Mouse (Mus musculus): ENCODE measurements around the gene Trim9.

Trim9 gene

GRCm38 (mm10) chr12:70322790-70323189, 24.6 kb downstream of the Trim9 start:
- no peak for DNase-seq

DNA sequence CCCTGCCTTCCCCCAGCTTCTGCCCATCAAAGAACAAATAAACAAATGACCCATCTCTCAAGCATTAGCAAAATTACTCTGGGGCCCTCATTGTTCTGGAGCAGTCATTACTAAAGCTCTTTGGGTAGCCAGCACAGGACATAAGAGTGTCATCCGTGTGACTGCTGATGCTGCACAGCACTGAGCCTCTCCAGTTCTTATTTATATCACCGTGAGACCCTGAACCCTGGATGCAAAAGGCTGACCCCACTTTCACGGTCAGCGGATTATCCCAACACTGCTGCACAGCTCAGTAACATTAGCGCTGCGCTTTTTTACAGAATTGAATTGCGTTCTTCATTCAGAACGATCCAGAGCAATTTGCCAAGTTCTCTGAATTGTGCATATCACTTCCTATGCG, 31.3 kb downstream of the Trim9 start:
- no peak for DNase-seq

GRCm38 (mm10) chr12:70307881-70308280, 39.5 kb downstream of the Trim9 start:
- DNase-seq = no peak

DNA sequence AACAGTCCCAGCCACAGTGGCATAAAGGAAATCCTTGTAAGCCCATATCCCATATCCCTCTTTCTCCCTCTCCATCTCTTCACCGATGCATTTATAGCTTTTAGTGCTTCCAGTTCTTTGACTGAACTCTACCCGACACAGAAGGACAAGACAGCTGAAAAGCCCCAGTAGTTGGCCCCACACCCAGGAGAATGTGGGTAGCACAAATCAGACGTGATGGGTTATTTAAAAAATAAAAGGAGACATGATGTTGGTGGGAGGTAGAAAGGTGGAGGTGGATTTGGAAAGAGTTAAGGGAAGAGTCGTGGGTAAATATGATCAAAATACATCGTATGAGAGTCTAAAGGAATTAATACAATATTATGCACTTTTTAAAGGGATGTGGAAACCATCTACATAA, 40.4 kb downstream of the Trim9 start:
- DNase-seq = no peak

GRCm38 (mm10) chr12:70304014-70304413, 43.4 kb downstream of the Trim9 start:
- DNase-seq = no peak

- DNase-seq = no peak
Observed at GRCm38 (mm10) chr12:70303525-70303924, 43.9 kb downstream of the Trim9 start.

DNA sequence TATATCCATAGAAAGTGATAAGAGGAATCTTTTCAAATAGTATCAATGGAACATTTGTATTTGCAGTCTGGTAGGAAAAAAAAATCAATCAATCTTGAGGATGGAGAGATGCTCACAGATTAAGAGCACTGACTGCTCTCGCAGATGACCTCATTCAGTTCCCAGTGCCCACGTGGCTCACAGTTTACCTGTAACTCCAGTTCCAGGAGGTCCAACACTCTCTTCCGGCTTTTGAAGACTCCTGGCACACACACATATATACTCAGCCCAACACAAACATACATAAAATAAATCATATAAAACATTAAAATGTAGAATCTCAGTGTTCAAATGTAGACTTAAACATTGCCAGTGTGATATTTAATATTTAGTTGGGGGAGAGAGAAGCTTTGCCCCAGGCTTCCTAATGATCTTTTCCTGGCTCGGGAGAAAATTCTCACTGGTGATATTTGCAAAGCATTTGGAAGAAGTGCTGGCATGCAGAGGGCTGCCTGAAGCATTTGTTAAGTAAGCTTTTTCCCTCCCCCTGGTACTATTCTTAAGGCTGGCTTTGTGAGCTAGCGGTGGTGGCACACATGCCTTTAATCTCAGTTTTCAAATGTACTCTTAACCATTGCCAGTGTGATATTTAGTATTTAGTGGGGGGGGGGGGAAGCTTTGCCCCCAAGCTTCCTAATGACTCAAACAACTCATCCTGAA, 45.2 kb downstream of the Trim9 start:
- no peak for DNase-seq

GRCm38 (mm10) chr12:70293927-70294684, 53.3 kb downstream of the Trim9 start:
- no peak for DNase-seq

DNA sequence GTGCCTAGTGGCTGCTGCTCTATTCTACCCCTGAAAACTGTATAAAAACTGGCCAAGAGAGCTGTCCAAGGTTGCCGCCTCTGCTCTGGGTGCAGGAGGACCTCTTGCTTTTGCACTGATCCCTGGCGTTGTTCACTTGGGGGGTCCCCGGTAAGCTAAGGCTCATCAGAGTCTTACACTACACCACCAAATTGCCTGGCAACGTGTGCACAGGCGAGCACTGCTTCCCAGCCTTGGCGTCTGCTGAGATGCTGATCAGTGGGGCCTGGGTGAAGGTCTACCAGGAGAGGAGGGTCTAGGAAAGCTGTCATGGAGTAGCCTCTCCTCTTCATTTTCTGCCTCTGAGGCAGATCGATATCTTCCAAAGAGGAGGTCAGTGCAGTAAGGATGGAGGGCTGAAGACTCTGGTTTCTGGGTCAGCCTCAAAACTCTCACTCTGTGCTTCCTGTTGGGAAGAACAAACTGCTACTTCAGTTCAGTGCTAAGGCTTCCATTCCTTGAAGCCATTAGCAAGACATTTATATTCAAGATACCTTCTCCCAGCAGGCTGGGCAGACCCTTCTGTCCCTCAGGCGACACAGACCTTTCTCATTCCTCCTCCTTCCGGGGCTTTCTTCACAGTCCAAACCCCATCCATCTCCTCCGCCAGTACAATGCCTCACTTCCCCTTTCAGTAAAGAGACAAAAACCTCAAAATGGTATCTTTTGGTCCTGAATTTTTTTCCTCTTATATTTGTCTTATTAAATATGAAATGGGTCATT, 54.1 kb downstream of the Trim9 start:
- DNase-seq = no peak

DNA sequence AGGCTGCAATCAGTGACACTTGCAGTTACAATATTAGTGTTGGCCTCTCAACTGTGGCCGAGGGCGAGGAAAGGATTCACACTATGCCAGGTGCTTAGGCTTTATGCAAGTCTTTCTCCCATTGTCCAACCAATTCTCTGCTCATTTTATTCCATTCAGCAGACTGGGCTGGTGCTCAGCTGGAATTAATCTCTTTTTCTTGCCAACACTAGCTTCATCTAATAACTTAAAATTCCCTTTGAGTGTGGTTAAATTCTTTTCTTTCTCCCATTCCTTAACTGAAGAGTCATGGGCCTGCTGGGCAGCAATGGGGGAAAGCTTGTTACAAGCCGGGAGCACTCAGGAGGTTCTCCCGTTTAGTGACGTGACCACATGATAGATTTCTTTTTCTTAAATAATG, 61.9 kb downstream of the Trim9 start:
- DNase-seq = no peak

- no peak for DNase-seq
Observed at GRCm38 (mm10) chr12:70284979-70285378, 62.4 kb downstream of the Trim9 start.

GRCm38 (mm10) chr12:70283116-70283731, 64.2 kb downstream of the Trim9 start:
- peak; percentile 4 to 23 for DNase-seq

GRCm38 (mm10) chr12:70280930-70281329, 66.5 kb downstream of the Trim9 start:
- no peak for DNase-seq

- DNase-seq = peak in 1 of 2 experiments; percentile 15
Observed at GRCm38 (mm10) chr12:70280381-70280780, 67.0 kb downstream of the Trim9 start.

- DNase-seq = peak in 1 of 2 experiments; percentile 10
Observed at GRCm38 (mm10) chr12:70277071-70277939, 70.1 kb downstream of the Trim9 start.

GRCm38 (mm10) chr12:70269724-70270123, 77.7 kb downstream of the Trim9 start:
- no peak for DNase-seq

GRCm38 (mm10) chr12:70267314-70267713, 80.1 kb downstream of the Trim9 start:
- DNase-seq = no peak

DNA sequence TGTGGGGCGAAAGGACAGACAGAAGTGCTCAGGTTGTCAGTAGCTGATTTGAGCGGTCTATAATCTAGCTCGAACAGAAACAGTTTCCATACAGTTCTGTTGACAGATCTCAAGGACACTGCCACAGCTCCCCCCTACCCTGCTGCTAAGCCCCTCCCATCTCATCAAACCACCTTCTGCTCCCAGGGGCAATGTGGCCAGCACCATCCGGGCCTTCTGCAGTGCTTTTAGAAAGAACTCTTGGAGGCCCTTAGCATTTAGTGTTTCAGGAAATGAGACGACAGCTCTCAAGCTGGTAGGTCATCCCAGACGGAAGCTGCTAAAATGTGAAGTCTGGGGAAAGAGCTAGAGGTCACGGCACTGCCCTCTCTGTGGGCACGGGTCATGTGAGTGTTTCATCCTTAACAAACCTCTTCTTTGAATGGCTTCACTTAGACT, 80.9 kb downstream of the Trim9 start:
- no peak for DNase-seq

DNA sequence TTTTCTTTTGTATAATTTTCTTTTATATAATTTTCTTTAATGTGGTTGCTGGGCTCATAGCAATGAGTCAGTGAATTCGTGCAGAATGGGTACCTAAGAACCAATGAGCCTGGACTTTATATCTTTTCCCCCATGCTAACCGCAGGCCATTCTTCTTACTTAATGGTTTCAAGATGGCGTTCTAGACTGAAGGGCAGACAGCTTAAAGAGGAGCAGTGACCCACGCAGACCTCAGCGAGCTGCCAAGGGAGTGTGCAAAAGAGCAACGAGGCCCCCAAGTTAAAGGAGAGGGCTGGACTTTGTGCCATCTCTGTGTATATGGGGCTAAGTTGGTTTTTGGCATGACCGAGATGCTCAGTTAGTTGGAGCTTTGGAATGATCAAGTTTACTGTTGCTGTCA, 83.7 kb downstream of the Trim9 start:
- no peak for DNase-seq

DNA sequence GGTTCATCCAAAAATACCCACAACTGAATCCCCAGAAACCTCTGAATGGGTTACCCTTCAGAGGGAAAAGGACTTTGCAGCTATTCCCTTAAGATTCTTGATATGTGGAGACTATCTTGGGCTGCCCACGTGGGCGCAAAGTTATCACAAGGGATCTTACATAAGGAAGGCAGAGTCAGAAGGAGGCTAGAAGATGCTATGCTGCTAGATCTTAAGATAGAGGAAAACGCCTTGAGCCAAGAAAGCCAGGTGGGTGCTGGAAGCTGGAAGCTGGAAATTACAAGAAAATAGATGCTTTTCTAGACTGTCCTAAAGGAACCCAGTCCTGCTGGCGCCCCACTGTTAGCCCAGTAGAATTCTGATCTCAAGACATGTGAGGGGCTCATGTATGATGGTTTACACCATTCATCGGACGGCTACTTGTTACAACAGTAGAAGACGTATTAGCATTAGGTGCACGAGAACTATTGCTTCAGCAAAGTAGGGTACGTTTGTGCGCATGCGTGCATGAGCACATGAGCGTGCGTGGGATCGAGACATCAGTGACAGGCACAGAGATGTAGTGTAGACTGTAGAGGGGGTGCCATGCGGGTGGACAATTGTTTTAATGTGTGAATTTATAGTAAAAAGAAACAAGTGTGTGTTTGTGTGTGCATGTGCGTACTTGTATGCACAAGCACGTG, 85.0 kb downstream of the Trim9 start:
- DNase-seq = no peak

DNA sequence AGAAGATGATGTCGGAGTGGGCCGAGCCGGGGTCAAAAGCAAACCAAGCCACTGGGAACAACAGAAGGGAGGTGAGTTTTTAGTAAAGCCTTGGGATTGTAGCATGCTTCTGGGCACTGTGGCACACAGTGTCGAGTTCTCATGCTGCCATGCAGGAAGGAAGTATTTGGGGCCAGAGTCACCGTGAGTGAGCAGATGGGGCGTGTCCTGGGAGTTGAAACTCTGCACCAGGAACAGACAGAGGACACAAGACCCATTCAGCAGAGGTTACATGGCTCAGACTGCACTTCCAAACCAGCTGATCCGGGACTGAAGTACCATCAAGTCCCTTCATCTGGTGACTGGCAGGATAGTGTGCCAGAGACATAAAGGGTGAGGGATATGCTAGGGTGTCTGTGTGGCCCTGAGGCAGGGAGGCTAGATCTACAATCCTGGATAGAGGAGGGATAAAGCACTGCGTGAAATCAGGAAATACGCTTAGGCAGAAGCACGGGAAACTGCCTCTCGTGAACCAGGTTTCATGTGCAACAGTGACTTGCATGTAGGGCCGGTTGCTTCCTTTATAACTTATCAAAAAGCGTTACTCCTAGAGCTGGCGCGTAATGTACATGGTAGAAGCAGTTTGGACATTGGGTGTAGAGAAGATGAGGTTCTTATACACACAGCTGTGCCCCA, 96.1 kb downstream of the Trim9 start:
- no peak for DNase-seq

Measured in kidney, adult 8-10 months (tissue).